Mouse (Mus musculus): ENCODE measurements around the gene Gpr182.
A peak's percentile ranks its signal among the peaks of the same experiment; 100 is the strongest.
"Not testable (repeated sequence)": the region's sequence is repeated elsewhere in the genome, so short reads cannot be mapped to it uniquely, and the experiment has no call there.

The Gpr182 gene

GRCm38 (mm10) chr10:127751548-127751947 is at the start of gene Gpr182:
TSS of gene Gpr182 (minus strand) at chr10:127751732.
- no peak for DNase-seq (ENCODE audit: low spot score in 2 of 2)

GRCm38 (mm10) chr10:127800891-127801290 is 49.4 kb upstream of the Gpr182 start, which contains the start of gene Rdh16:
TSS of gene Rdh16 (plus strand) at chr10:127801152.
- DNase-seq (ENCODE audit: low spot score in 2 of 2): no peak

- DNase-seq (ENCODE audit: low spot score in 2 of 2): no peak
These were observed 47.8 kb upstream of the Gpr182 start for GRCm38 (mm10) chr10:127799295-127799694.

- not testable (repeated sequence) for DNase-seq (ENCODE audit: low spot score in 2 of 2)
These were observed 33.9 kb upstream of the Gpr182 start for GRCm38 (mm10) chr10:127785411-127785810.

- not testable (repeated sequence) for DNase-seq (ENCODE audit: low spot score in 2 of 2)
These were observed 30.8 kb upstream of the Gpr182 start for GRCm38 (mm10) chr10:127782321-127782720.

- no peak for DNase-seq (ENCODE audit: low spot score in 2 of 2)
These were observed 24.5 kb upstream of the Gpr182 start, which contains the start of gene Rdh9 for GRCm38 (mm10) chr10:127776011-127776410. TSS of gene Rdh9 (plus strand) at chr10:127776386.

GRCm38 (mm10) chr10:127766564-127766963 is 15.0 kb upstream of the Gpr182 start:
- DNase-seq (ENCODE audit: low spot score in 2 of 2): no peak

GRCm38 (mm10) chr10:127763914-127764680 is 12.6 kb upstream of the Gpr182 start:
- no peak for DNase-seq (ENCODE audit: low spot score in 2 of 2)

GRCm38 (mm10) chr10:127762926-127763325 is 11.4 kb upstream of the Gpr182 start:
- not testable (repeated sequence) for DNase-seq (ENCODE audit: low spot score in 2 of 2)

- no peak for DNase-seq (ENCODE audit: low spot score in 2 of 2)
These were observed 7.9 kb upstream of the Gpr182 start, which contains the start of the genes Rdh1 and Rdh16f1 for GRCm38 (mm10) chr10:127759181-127760110. TSS of gene Rdh1 (plus strand) at chr10:127759721. TSS of gene Rdh16f1 (plus strand) at chr10:127759787.

- DNase-seq (ENCODE audit: low spot score in 2 of 2): no peak
These were observed 4.4 kb upstream of the Gpr182 start for GRCm38 (mm10) chr10:127755770-127756468.

GRCm38 (mm10) chr10:127755246-127755645 is 3.7 kb upstream of the Gpr182 start:
- no peak for DNase-seq (ENCODE audit: low spot score in 2 of 2)

GRCm38 (mm10) chr10:127754566-127755166 is 3.1 kb upstream of the Gpr182 start:
- DNase-seq (ENCODE audit: low spot score in 2 of 2): no peak

- no peak for DNase-seq (ENCODE audit: low spot score in 2 of 2)
These were observed 1.3 kb downstream of the Gpr182 start for GRCm38 (mm10) chr10:127750136-127750777.

GRCm38 (mm10) chr10:127748847-127749612 is 2.5 kb downstream of the Gpr182 start:
- DNase-seq (ENCODE audit: low spot score in 2 of 2): no peak

GRCm38 (mm10) chr10:127747254-127747653 is 4.3 kb downstream of the Gpr182 start:
- DNase-seq (ENCODE audit: low spot score in 2 of 2): no peak

- no peak for DNase-seq (ENCODE audit: low spot score in 2 of 2)
These were observed 5.6 kb downstream of the Gpr182 start for GRCm38 (mm10) chr10:127745886-127746285.

GRCm38 (mm10) chr10:127744661-127745060 is 6.9 kb downstream of the Gpr182 start:
- DNase-seq (ENCODE audit: low spot score in 2 of 2): no peak

- DNase-seq (ENCODE audit: low spot score in 2 of 2): peak in 1 of 2 experiments; percentile 56
These were observed 11.8 kb downstream of the Gpr182 start for GRCm38 (mm10) chr10:127739661-127740161.

Data from urinary bladder, adult 18-20 months (tissue).